Mouse (Mus musculus) urinary bladder, postnatal 14 days (tissue): Measurements from ENCODE around the gene Faah.

ENCODE experiments used
- DNase-seq: peaks from one replicate; pipeline ENCODE4 v3.0.0; 2021; ENCODE audit warnings: low spot score

The Faah gene

DNA sequence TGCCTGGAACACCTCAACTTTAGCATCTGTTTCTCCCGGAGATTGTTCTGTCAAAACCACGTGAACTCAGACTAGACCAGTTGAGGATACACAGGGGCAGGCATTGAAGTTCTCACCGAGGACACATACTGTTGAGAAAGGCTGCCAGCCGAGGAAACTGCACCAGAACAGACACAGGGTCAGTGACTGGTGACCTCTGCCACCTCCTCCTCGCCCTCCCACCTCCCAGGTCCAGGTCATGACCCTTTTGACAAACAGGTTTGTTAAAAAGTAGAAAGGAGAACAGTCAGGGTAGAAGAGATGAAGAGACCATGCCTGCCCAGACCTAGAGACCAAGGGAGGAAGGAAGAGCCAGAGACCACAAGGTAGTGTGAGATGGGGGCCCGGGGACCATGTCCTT lies 17.1 kb downstream of the Faah start:
- DNase-seq = no peak

GRCm38 (mm10) chr4:115996729-115997128 lies 21.0 kb downstream of the Faah start:
- DNase-seq = no peak

- DNase-seq = no peak
Measured at GRCm38 (mm10) chr4:115995376-115995730, 22.4 kb downstream of the Faah start.

DNA sequence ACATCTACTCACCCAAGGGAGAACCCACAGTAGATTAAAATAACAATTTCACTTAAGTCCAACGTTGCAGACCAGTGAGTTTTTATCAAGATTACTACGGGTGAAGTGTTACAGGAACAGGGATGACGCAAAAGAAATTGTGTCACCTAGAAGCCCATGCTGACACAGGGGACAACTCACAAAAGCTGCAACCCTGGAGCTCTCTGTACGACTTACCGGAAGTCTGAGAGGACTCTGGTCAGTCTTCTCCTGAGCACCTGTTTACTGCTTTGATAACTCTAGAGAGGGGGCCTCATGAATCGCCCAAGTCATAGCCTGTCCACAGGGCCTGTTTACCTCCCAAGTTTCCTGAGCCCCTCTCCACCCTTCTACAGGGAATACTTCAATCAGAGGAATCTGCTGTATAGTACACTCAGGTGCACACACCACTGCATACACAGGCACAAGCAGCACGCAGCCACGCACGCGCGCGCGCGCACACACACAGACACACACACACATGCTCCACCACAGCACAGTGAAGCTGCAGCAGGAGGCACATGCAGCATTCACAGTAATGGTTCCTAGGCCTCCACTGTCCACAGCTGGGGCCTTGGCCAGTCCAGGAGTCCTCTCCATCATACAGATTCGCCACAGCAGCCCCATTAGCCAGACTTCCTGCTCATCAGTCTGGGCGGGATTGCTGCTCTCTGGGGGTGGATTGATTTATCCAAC lies 22.9 kb downstream of the Faah start:
- DNase-seq = no peak

GRCm38 (mm10) chr4:115989382-115989781 lies 28.3 kb downstream of the Faah start:
- DNase-seq = no peak

DNA sequence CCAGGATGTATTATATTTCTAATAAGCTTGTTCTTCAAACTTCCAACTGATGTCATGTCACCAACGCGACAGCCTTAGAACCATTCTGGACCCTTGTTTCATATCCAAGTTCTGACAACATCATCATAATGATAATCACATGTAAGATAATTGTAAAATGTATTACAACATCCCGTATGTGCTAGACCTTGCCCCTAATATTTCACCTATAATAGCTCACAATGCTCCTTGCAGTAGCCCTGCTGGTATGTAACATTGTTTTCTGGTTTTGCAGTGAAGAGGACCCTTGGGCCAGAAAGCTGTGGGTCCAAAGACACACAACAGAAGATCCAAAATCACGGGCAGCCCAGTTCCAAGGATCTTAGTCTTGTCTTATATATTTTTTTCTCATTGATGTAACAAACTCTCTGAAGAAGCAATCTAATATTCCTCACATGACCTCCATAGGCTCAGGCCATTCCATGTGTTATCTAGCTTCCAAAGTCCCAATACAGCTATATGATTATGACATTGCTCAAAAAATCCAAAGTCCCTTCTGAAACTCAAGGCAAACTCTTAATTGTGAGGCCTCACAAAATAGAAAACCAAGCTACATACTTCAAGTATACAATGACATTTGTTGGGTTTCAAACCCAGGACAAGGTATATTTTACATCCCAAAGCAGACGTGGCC lies 29.7 kb downstream of the Faah start:
- DNase-seq = no peak

DNA sequence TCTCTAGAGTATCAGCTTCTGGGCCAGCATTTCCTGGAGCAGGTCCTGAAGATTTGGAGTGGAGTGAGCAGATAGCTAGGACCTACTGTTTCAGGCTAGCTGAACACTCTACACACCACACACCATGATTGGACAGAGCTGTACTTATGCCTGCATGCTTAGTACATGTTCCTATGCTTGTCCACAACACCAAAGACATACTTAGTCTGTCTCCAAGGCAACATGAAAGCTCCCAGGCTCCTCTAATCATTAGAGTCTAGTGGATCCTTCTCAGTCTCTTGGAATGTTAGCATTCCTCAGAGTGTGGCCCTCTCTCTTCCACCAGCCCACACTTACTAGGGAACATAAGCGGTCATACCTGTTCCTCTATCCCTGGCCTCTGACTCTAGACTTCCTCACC lies 30.3 kb downstream of the Faah start:
- no peak for DNase-seq

DNA sequence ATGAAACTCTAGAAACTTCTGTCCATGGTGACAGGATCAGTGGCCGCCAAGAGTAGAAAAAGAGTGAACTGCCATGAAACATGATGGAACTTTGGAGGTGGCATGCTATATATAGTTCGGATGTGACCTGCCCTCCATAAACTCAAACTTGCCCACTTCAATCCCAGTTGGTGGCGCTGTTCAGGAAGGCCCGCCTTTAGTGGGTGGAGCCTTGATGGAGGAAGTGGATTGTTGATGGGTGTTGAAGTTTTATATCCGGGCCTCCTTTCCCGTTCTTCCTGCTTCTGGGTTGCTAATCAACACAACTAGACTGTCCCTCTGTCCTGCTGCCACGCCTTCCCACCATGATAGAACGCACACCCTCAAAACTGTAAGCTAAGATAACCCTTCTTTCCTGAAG lies 32.8 kb downstream of the Faah start:
- DNase-seq = no peak

DNA sequence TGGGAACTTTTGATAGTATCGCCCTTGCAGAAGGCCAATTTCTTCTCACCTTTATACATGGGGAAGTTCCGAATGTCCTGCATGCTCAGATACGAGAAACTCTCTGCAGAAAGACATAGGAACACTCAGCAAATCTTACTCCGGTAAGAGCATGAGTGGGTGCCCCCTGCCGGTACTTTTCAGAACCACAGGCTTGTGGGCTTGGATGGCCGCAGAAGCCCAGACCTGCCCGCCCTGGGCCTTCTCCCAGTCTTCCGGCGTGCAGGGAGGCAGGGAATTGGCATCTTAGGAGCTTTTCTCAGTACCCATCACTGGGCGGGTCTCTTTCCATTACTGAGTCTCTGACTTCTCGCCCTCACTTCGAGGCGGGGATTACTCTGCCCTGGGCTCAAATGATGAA lies 33.6 kb downstream of the Faah start:
- peak; percentile 89 for DNase-seq

- DNase-seq = peak; percentile 71
Measured at GRCm38 (mm10) chr4:115980676-115981075, 37.0 kb downstream of the Faah start.

DNA sequence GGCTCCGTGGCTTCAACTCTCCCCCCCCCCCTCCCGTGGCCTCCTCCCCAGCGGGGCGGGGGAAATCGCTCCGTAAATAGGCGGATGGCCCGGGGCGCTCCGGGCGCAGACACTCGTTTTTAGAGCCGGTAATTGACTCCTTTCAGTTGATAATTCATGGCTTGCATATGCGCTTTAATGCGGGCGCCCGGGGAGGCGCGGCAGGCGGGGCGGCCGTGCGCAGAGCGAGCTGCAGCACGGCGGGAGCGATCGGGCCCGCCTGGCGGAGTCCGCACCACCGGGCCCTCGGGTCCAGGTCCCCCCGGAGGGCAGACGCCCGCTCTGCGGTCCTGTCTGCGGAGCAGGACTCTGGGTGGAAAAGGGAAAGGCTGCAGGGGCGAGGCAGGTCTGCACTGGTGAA lies 38.3 kb downstream of the Faah start:
- no peak for DNase-seq

DNA sequence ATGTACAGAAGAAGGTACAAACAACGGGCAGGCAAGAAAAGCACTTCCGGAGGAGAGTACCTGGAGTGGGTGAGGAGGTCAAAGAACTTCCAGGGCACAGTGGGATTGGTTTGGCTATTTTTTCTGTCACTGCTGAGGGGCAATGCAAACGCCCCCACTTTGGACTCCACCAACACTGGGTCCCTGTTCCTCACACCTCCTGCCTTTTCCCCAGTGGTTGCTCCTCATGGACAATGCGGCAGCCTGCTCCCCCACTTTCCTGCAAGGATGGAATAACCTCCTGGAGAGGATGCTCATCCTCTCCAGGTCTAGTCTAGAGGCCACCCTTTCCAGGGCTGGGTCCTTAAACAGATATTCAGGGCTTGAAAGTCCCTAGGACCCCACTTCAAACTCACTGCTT lies 38.8 kb downstream of the Faah start:
- no peak for DNase-seq

DNA sequence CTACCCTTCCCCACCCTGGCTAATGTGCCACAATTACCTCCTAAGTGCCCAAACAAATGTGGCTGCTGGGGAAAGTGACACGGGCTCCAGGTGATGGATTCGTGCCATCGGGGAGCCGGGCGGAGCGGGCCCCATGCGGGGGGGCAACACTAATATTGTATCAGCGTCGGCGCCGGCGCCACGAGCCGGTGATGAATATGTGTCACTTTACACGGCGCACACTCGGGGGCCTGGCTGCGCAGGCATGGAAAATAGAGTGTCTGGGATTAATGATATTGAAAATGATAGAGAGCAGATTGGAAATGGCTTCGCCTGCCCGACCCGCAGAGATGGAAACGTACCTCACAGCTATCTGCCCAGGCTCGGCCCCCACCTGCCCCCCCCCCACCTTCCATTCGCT lies 45.2 kb downstream of the Faah start:
- DNase-seq = no peak

DNA sequence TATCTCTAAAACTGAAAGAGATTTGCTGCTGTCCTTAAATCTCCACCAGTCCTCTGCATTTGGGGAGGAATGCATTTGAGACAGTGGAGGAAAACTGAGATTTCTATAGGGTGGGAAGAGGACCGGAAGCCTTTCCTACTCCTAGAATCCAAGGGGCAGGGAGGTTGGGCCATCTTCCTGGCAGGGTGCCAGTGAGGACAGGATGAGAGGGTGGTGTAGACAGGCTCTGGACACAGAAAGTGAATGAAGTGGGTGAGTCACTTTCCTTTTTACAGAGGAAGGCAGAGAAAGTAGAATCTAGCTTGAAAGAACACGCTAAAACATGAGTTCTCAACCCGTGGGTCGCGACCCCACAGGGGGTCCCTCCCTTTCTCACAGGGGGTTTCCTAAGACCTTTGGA lies 53.3 kb downstream of the Faah start:
- no peak for DNase-seq

DNA sequence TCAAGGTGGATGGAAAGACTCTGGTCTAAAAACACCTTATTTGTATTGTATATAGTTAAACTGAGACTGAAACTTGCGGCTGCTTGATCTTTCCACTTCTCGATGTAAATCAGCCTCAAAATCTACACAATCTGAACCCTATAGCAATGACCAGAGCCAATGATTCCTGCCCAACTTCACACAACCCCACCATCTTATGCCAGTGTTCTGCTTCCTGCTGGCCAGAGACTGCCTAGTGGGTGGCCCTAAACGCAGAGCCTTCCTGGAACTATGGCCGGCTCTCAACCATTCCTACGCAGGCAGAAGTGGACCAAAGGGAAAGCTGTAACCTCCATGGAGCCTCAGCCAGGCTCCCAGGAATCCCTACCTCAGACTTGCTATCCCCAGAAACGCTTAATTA lies 54.0 kb downstream of the Faah start:
- DNase-seq = no peak

GRCm38 (mm10) chr4:115962671-115963412 lies 54.9 kb downstream of the Faah start:
- peak; percentile 18 for DNase-seq

GRCm38 (mm10) chr4:115961991-115962390 lies 55.7 kb downstream of the Faah start:
- DNase-seq = no peak

DNA sequence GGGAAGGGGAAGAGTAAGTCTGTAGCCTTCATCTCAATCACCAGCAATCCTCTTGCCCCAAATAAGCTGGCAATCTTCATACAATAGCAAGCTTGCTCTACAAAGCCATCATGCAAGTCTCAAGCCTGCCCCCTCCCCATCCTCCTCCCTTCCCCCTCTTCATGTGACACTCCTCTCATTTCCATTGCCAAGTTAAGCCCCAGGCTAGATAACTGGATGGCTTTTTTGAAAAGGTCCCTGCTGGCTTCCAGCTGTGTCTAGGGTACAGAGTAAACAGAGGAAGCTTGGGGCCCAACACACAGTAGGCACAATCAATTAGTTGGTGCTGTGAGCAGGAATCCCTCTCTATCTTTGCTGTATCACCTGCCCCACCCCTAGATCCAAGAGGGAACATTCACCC lies 58.2 kb downstream of the Faah start:
- DNase-seq = no peak

- DNase-seq = no peak
Measured at GRCm38 (mm10) chr4:115955494-115955775, 62.3 kb downstream of the Faah start.

- DNase-seq = no peak
Measured at GRCm38 (mm10) chr4:115954656-115955493, 62.9 kb downstream of the Faah start.

DNA sequence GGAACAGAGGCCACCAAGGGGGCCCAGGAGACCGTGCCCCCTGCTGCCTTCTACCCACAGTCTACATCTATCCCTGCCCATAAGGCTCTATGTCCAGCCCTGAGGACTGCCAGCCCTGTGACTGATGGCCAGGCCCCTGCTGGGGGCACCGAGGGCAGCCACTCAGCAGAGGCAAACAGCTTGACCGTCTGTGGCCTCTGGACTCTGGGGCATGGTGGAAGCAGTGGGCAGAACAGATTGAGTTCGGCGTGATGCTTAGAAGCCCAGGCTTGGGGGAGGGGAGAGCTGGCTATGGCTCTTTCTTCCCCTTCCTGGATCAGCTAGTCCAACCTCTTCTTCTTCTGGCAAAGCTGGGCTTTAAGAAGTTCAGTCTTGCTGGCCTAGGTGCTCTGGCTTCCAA lies 64.2 kb downstream of the Faah start:
- DNase-seq = no peak

DNA sequence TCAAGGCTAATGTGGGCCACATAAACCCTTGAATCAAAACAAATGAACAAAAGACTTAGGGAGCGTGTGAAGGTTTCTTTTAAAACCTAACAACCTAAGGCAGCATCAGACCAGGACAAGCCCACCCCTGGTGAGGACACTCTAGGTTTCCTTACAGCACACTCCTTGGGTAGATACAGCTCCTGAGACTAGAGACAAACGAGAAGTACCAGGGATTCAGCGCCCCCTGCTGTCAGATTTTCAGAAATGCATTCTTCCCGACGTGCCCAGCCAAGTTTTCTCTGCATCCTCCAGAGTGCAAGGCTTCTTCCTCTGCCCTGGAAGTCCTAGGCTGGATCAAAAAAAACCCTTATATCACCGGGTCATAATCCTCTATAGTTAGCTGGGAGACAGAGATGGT lies 65.0 kb downstream of the Faah start:
- DNase-seq = peak; percentile 45
